Mouse (Mus musculus) heart, adult 8-10 months (tissue): ENCODE data around the gene Tns1. TPM values are rescaled to one million over a fixed set of nuclear protein-coding genes. Genes with fewer than 3 reads are reported as not detected.

Experiments
- DNase-seq: peaks from one replicate; pipeline ENCODE4 v3.0.0; 2022; ENCODE audit warnings: low spot score
- total RNA-seq, 4 experiments: library from RNA; stranded (reverse); gene quantifications; 2 replicates each; pipeline ENCODE4 v1.2.4; 2022

The Tns1 gene
- total RNA-seq, 4 experiments from 2014 or later = 733 to 828 (median 798) TPM

DNA sequence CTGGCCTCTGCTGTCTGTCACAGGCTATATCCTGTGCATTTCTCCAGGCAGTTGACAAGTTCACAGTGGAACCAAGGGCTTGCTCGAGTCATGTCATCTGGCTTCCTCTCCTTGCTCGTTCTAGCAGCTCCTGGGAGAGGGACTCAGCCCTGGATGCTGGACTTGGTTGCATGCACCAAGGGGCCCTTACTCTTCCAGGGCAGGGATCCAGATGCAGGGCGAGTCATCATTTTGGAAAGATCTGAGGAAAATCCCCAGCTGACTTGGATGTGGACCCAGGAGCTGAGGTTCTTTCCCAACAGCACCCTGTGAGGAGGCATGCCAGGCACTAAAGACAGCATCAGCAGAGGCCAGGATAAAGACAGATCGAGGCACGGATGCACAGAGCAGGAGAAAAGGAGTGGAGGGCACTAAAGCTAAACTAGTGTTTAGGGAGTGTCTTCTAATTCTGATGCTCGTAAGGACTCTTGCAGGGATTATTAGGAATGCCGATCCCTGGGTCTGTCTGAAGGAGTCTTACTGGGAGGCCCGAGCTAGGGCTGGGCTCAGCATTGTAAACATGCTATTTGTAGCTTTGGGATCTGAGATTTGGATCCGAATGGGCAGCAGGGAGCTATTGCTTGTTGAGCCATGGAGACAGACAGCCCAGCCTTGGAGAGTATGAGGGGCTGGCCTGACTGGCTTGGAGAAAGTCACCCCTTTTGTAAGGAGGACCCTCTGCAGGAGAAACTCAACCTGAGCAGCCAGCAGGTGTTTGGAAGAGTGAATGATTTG lies 165.9 kb downstream of the Tns1 start:
- peak; percentile 66 for DNase-seq

DNA sequence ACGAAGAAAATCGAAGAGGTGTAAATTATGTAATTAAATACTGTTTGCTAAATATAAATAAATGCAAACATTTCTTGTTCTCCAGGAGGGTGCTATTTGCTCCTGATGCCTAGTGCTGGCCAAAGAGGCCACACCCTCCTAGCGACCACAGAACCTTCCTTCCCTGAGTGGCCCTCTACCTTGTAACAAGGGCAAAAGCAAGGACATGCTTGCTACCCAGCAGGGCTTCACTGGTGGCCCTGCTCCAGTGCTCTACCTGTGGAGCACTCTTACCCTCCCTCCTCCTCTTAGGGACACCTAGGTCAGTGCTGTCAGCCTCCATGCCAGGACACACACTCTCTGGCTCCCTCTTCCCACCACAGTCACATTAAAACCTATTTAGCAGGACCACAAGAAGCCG lies 166.8 kb downstream of the Tns1 start:
- no peak for DNase-seq

DNA sequence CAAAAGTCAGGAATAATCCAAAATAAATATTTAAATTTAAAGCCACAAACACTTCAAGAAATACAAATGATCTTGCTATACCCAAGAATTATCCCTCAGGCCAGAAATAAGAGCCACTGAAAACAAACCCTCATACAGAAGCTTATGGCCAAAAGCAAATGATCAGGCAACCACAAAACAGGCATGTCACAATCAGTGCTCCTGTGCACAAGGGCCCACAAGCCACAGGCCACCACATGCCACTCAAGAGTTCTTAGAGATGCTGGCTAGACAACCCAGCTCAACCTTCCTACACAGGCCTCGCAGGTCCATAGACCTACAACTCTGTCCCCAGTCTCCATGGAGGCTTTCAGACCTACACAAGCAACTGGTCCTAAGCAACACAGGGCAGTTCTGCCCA lies 167.9 kb downstream of the Tns1 start:
- DNase-seq = no peak

DNA sequence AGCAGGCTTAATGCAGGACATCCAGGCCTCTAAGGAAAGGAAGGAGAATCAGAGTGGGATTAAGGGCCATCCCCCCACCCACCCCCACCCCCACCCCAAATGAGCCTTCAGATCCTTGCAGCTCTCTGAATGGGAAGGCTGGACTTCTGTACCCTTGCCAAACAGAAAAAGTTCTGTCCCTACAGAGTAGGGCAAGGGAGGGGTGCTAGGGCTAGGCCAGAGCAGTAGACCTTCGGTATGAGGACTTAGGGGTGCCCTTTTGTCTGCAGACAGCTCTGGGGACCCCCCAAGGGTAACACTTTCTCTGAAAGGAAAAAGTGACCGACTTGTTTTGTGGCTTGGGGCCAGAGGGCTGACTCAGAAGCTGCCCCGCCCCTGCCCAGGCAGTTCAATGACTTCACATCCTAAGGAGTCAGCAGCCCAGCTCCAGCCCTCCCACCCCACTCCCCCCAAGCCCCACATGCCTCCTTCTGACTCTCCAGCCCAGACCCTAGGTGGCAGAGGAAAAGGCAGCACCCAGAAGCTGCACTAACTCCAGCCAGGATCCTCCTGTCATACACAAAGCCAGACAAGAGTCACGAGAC lies 168.9 kb downstream of the Tns1 start:
- peak; percentile 82 for DNase-seq

DNA sequence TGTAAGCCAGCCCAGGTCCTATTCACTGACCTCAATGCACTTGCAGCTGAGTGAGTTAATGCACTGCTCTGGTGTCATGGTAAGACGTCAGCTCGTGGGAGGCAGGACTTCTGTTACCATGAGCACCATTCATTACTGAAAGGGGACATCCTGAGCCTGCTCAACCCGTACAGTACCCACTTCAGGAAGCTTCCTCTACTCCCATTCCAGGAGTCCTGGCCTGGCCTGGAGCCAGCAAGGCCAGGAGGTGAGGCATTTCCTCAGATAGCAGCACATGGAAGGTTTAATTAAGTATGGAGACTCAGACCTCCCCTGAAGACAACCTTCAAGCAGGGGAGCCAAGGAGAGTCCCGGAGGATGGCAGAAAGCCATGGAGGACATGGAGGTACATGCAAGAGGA lies 169.6 kb downstream of the Tns1 start:
- peak; percentile 65 for DNase-seq

DNA sequence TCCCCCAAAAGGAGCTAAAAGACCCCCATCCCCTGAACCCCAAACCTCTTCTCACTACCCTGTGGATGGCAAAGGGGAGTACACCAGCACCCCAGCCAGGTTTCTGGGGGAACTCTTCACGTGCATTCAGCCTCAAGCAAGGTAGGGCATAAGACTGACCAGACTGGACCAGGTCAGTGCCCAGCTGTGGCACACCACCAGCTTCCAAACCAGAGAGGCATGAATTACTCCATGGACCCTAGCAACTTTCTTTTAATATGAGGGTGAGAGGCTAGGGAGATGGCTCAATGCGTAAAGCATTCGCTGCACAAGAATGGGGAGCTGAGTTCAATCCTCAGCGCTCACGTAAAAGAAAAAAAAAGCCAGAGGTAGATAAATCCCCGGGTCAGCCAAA lies 170.2 kb downstream of the Tns1 start:
- DNase-seq = no peak

DNA sequence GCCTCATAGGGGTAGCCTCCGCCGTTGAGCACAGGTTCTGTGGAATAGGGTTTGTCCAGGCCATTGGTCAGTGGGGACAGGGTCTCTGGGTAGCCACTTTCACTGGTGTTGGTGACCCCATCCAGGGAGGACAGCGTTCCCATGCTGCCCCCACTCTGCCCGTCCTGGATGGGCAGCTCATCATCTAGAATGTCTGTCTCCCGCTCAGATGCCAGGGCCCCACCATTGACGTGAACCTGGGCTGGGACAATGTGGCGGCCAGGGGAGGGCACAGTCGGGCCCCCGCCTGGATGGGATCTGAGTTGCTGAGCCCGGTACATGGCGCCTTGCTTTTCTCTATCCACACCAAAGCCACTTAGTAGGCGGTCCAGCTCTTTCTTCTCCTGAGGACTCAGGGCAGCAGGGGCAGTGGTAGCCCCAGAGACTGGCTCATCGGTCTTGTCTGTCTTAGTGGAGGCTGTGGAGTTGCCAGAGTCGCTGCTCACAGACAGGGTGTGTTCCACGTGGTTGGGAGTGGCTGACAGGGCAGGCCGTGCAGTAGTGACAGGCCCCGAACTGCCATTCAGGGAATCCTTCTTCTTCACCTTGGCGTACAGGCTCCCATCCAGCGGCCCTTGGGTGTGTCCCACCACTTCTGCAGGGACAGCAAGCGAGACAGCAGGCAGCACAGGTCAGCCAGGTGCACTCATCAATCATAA lies 170.8 kb downstream of the Tns1 start:
- no peak for DNase-seq

DNA sequence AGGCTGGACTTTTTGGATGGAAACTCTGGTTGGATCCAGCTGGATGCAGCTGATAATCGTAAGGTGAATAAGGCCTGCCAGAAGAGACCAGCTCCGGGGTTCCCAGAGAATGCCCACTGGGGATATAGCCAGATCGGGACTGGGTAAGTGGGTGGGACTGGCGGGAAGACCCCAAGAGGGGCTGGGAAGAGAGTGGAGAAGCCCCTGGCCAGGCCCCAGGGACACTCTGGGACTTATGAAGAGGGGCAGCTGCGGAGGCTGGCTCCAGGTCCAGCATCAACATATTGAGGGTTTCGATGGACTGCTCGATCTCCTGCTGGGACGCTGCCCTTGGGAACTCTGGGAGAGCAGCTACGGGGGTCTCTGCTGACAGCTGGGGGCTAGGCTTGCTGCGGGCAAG lies 171.7 kb downstream of the Tns1 start:
- no peak for DNase-seq

DNA sequence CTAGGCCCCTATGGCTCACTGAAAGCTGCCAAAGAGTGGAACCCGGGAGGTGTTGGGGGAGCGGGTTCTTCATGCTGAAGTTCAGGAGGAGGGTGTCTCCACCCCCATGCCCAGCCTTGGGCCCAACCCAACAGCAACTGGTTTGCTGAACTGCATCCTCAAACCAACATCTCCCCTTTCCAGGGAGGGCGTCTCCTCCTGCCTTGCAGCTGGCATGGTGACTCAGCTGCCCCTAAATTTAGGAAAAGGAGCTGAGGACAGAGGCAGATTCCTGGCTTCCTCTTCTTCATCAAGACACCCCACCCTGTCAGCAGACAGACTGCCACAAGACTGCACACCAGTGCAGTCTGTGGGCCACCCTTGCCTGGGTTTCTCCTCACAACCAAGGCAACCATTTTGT lies 173.1 kb downstream of the Tns1 start:
- DNase-seq = no peak

DNA sequence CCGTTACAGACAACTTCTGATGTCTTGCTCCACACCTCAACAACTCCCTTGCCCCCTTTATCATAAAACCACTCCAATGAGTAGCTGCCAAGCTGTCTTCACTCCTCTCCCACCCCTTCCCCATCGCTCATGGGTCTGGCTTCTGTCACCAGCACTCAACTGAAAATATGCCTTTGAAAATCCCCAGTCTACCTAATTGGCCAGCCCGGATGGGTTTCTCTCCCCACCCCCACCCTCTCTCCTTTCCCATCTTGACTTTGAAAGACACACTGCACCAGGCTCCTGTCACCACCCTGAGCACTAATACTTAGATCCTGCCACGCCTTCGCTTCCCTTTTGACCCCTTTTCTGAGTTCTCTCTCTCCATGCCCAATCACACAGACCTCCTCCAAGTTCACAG lies 175.5 kb downstream of the Tns1 start:
- DNase-seq = no peak

DNA sequence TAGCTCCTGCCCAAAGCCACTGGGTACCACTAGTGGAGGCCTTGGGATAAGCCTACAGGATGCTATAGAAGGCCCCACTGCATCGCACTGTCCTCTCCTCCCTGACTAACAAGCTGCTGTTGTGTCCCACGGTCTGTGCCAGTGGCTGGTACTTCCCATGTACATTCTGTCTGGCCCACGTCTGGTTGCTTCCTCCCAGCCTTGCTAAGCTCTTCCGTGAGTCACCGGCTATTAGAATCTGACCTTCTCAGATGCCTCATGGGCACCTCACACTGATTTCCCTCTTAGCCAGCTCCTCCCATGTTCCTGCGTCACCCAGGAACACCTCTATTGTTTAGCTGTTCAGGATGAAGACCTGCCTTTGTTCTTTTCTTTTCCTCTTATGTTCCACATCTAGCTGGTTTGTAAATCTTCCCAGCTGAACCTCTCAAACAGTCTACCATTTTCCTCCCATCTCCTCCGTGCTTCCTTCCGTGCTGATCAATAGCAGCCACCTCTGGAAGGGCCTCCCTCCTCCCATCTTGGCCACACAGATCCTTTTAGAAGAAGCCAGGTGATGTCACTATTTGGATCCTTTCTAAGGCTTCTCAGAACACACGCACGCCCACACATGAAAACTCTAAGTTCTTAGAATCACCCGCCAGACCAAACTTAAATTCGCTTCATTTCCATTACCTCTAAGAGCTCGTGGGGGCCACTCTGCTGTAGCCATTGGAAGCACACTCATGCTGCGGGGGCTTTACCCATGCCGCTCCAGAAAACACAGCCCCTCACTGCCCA lies 176.5 kb downstream of the Tns1 start:
- no peak for DNase-seq

DNA sequence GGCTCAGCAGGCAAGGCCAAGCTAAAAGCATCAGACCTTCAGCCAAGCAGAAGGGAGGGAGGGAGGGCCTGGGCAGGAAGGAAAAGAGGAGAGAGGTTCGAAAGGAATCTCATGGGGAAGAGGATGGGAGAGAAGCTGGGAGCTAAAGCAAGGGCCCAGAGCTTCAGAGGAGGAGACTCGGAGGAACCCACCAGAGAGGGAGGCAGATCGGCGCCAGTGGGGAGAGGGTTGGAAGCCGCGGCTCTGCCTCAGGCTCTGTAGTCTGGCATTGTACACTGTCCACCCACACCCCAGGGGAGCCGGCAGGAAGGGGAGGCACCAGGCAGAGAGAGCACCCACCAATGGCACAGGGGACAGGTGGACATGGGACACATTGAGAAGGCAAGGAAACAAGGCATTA lies 177.5 kb downstream of the Tns1 start:
- no peak for DNase-seq

DNA sequence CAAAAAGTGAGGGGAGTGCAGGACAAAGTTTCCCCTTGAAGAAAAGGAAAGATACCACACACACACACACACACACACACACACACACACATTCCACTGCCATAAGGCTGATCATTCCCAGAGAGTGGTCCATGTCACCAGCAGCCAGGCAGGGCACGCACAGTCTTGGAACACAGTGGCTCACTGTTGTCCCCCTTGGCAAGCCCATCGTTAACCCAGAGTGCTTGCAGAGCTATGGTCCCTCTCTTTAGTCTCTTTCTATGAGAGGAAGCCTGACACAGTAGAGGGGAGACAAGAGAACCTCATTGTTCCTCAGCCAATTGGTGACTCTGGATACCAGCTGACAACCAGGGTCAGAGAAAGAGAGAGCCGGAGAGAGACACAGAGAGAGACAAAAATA lies 179.9 kb downstream of the Tns1 start:
- no peak for DNase-seq

DNA sequence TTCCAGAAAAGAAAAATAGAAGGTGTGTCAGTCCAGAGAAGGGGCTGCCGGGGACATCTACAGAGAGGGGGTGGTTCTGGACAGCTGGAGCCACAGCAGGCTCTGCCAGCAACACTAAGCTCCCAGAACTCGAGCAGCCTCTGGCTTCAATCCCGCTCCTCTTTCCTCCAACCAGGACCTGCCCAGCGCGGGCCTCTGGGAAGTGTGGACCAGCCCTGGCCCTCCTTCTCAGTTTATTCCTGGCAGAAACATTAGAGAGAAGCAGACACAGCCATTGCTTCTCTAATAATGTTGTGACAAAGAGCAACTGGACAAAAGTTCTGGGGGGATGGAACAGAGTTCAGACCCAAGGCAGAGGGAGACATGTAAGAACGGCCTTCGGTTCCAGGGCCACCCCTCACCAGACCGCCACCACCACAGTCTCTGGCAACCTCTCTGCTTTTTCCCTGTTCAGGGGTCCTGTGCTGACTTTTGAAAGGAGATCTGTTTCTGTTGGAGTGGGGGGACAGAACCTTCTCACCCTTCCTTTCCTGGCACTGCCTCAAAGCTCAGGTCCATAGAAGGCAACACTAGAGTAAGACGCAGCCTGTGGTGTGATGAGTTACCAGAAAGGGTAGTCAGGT lies 180.5 kb downstream of the Tns1 start:
- peak; percentile 81 for DNase-seq

DNA sequence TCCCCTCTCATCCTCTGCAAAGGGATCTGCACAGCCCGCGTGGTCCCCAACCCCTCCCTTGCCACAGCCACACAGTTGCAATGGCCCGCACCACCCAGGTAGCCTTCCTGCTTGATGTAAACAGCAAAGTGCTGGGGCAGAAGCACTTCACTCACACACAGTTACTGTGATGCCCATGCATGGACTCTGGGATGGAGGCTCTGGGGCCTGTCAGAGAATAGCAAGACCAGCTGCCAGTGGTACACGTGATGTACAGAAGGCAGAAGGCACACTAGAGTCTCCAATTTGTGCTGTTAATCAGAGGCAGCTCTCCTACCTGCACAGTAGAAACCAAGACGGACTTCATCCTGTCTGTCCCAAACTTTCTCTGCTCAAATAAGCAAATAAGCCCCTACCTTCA lies 181.0 kb downstream of the Tns1 start:
- DNase-seq = no peak

DNA sequence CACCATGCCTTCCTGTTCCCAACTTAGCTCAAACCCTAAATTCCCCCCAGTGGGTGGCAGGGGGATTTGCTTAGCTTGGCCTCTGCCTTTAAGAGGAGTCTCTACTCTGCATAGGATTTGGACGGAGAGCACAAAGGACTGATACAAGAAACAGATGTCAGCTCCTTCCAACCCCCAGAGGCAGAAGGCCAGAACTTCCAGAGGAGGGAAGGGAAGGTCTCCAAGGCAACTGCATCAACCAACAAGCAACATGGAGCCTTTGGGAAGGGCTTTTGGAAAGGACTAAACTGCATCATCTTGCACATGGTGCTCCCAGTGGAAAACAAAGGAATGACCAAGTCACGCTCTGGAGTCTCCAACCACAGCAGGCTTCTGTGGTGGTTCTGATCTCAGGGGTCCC lies 182.0 kb downstream of the Tns1 start:
- DNase-seq = peak; percentile 86

DNA sequence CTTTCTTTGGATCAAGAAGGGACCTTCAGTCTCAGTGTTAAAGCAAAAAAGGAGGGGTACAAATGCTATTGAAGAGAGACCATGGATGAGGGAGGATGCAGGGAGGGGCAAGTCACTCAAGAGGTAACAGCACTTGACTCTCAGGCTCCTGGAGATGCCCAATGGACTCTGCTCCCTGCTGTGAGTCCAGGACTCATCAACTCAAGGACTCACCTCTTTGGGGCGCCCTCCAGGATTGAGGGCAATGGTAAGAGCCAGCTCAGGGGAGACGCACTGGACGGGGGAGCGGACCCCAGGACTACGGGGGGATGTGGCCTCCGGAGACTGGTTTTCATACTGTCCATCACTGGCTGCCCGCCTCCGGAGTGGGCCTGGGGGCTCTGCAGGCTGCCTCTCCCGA lies 182.6 kb downstream of the Tns1 start:
- no peak for DNase-seq

DNA sequence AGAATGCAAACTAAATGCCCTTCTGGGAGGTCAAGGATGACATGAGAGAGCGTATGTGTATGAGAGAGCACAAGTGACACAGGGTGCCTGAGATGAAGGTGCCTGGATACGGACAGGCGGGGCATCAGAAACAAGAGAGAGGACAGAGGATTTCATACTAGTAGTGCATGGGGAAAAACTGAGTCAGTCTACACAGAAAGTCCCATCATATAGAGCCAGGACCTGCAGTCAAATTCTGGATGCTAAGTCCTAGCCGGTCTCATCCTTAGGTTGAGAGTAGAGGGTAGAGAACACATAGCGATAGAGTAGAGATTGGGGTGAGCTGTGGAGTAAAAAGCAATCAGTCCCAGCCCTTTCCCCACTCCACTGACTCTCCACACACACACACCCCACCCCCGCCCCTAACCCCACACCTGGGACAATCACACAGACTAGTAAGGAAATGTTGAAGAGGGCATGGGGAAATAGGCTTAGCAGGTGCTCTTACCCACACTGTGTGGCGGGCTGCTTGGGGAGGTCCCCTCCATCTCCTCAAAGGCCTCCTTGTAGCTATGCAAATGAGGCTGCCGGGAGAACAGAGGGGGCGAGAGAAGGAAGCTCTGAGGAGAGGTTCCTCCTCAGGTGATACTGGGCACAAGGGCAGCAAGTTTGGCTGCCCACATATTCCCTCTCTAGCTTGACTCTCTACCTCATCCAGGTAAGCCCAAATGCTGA lies 183.6 kb downstream of the Tns1 start:
- DNase-seq = no peak

DNA sequence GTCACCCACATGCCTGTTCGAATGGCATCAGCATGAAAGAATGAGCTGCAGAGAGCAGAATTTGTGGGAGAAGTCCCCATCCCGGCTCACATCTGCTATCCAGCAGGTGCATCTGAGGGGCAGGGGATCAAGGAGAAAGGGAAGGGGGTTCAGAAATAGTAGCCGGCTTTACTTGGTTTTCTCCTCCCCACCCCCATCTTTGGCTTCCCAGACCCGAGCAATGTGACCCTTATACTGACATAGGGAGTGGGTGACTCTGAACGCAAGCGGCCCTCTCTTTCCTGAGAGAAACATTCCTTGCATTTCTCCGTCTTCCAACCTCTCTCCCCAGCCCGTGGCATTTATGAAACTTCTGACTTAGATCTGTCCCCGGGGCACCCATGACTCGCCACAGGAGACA lies 185.7 kb downstream of the Tns1 start:
- no peak for DNase-seq

DNA sequence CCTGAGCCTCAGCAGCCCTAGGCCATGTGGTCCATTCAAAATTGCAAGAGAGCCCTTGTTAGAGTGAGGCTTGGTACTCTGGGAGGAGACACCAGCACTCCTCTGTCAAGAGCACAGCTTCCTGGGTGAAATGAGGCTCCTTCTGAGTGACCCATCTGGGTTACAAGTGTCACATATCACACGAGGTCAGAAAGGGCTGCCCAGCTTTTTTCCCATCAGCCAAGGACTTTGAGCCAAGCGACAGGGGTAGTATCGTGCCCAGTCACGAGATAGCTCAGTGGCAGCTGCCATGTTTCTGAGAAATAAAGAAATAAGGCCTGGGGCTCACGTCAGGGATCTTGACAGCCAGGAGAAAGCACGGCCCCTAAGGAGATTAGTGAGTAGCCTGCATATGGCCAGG lies 186.4 kb downstream of the Tns1 start:
- DNase-seq = no peak

DNA sequence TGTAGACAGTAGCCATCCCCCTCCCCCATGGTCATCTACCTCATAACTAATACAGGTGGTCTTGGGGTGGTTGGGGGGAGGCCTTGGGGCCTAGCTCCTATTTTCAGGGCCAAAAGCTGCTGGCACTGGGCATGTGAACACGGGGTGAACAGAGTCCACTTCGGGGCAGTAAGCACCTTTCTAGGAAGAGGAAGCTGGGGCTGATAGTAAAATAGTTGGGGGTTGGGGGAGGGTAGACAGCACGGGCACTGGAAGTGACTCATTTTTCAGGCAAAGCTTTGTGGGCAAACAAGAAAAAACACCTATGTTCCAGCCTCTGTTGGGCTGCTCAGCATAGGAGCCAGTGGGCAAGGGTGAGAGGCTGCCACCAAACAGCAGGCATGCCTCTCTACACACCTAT lies 187.7 kb downstream of the Tns1 start:
- DNase-seq = no peak
